Mouse (Mus musculus) CD4-positive, CD25-positive, alpha-beta regulatory T cell, adult 4 months (primary cell): ENCODE data around the gene Clcnka. TPM values are rescaled to one million over a fixed set of nuclear protein-coding genes. Genes with fewer than 3 reads are reported as not detected.

Experiments
- ATAC-seq: one replicate; pipeline ENCODE4 v1.8.0; 2017
- polyA plus RNA-seq, 2 experiments: library from polyadenylated mRNA; unstranded; fragments of 100-300 nt; shearing (Covaris generic); gene quantifications; one replicate each; pipeline ENCODE4 v1.2.1; 2017

Clcnka gene
- polyA plus RNA-seq, 2 experiments from 2014 or later, result not detected

DNA sequence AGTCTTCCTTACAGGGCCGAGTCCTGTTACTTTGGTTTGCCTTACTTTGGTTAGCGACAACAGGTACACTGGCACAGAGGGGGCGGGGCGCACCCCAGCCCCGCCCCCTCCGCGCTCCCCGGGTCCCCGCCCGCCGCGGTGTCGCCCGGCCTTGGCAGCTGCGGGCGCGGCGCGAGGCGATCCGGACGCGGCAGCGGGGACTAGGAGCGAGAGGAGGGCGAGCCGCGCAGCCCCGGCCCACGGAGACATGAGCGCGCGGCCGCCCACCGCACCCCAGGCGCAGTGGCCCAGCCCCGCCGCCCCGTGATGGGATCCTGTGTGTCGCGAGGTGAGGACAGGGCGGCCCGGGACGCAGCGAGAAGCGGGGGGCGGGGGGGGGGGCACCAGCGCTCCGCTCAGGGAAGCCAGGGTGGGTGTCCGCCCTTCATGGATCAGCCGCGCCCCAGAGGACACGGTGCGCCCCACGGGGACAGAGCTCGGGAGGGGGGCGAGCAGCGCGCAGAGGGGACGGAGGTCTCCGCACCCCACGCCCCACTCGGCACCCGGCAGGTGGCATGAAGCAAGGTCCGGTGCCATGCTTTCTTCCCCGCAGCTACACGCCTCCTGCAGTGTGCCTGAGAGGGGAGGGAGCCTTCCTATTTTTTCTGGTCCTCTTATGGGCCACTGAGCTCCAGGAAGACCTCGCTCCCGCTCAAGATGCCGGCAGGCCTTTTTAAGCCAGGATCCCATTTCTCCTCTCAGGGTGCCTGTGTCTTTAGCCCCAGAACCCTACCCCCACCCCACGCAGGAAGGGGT, 30.3 kb downstream of the Clcnka start, which contains the start of gene Fam131c:
Gene Fam131c (plus strand): TSS at position 224 of the 795 bp plus-strand sequence.
- no peak for ATAC-seq

DNA sequence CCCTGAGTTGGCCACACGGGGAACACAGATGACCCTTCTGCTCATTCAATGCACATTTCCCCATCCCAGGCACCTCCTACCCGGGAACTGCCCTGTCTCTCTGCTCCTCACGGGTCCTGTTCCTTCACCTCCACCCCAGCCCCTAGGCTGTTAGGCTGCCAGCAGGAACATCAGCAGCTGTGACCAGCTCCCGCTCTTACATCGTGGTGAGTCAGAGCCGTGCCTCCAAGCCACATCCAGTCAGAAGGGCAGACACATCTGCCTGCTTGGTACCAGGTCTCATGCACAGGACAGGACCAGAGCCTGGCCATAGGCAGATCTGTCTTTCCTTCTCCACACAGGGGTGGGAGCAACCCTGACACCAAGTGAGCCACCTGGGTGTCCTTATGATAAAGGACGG, 32.6 kb downstream of the Clcnka start:
- ATAC-seq, result no peak

DNA sequence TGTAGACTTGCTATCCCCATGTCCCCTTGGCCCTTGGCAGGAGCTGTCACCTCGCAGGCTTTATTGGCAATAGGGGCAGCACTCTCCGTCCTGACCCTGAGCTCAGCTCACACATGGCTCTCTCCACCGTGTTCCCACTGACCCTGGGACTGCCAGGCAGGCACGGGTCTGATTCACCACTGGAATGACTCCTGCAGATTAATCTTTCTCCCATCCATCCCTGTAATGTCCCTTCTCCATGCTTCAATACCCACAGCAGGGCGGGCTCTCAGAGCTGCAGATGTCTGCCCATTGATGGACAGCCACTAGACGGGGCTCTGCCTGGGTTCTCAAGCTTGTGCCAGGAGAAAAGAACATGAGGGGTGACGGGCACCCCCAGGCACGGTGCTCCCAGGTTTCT, 33.4 kb downstream of the Clcnka start:
- ATAC-seq, result no peak

DNA sequence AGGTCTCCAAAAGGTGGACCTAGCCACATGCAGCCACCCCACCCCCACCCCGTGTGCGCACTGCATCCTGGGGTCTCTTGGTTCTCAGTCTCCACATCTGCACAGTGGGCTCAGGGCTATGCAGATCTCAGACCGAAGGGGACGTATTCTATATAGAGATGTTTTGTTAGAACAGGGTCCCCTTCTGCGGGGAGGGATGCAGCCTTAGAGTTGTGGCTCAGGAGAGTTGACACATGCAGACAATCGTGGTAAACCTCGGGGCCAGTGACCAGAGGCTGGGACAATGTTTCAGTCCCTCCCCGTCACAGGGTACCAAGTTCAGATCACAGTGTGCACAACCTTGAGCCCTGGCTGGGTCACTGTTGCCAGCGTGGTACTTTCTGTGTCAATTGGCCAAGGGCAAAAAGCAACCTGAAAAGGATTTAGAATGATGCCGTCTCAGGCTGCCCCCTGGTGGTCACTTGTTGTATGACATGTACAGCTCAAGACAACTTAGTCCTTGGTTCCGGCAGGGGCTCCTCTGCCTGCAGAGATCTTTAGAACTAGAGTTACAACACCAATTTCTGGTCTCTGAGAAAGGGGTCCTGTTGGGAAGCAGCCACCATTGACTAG, 35.5 kb downstream of the Clcnka start:
- peak; percentile 39 for ATAC-seq

DNA sequence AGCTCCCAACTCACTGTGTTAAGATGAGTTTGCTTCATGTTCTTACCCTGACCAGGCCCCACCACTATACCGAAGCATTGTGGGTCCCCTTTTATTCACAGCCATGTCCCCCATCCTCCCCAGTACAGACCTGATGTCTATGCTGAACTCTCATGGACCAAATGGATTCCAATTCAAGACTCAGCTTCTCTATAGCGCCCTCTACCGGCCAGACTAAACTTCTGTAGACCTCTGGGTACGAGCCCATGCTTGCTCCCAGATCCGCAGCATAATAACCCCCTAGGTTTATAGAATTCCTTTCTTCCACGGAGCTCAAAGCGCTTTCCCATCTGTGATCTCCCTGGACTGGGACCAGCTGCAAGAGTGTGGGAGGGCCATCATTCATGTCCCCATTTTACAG, 37.7 kb downstream of the Clcnka start:
- ATAC-seq, result no peak

DNA sequence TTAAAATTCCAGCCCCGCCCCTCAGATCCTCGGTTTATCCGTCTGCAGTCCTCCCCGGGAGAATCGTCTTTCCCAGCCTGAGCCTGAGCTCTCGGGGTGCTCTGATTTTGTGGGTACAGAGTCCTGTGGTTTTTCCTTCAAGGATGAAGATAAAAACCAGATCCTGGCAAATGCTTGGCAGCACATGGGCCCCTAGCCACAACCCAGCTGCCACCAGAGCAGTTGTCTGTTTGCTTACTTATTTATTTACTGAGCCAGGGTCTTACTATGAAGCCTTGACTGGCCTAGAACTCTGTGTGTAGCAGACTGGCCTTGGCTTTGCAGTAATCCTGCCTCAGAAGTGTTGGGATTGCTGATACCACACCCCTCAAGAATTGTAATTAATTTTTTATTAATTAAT, 39.3 kb downstream of the Clcnka start:
- ATAC-seq, result no peak

DNA sequence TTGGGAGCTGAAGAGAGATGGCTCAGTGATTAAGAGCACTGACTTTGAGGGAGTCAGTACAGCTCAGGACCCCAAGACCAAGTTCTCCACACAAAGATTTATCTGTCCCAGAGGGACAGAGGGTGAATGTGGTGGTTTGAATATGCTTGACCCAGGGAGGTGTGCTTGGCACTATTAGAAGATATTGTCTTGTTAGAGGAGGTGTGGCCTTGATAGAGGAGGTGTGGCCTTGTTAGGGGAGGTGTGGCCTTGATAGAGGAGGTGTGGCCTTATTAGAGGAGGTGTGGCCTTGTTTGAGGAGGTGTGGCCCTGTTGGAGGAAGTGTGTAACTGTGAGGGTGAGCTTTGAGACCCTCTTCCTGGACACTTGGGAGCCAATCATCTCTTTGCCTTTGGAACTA, 40.7 kb downstream of the Clcnka start:
- no peak for ATAC-seq

DNA sequence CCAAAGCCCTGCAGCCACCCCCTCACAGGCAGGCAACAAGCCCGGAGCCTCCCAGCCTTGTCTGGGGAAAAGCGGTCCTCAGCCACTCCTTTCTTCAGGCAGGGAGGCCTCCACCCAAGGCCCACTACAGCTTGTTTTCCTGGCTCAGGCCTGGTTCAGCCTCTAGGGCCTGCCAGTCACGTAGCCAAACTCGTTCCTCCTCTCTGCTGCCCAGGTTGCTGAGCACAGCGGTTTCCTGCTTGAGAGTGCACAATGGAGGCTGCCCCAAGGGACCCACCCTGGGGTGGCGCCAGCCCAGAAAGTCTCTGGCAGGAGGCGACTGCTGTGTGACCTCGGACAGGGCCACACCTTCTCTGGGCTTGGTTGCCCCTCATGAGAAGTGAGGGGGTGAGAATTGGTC, 44.7 kb downstream of the Clcnka start:
- ATAC-seq, result no peak

DNA sequence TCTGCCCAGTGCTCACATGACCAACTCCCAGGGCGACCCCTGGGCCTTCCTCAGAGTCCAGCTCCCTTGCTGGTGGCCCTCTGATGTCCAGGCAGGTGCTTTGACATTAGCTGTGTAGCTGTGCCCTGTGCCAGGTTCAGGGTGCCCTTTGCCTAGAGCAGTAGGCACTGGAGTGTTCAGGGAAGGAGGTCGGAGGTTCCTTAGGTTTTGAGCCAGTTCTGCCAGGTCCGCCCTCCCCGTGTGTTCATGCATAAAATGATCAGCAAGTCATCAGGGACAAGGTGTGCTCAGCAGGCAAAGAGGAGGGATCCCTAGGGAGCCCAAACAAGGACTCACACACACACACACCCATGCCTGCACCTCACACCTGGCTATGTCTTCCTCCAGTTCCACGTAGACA, 45.5 kb downstream of the Clcnka start:
- ATAC-seq, result no peak

DNA sequence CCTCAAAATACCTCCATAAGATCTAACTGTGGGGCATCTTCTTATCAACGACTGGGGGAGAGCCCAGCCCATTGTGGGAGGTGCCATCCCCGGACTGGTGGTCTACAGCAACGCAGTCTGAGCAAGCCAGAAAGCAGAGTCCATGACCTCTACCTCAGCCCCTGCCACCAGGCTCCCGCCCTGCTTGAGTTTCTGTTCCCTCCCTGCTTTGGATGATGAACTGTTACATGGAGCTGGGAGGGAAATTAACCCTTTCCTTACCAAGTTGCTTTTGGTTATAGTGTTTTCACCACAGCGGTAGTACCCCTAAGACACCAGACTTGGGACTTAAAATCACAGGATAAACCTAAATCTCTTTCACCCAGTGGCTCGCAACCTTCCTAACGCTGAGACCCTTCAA, 46.6 kb downstream of the Clcnka start:
- no peak for ATAC-seq

DNA sequence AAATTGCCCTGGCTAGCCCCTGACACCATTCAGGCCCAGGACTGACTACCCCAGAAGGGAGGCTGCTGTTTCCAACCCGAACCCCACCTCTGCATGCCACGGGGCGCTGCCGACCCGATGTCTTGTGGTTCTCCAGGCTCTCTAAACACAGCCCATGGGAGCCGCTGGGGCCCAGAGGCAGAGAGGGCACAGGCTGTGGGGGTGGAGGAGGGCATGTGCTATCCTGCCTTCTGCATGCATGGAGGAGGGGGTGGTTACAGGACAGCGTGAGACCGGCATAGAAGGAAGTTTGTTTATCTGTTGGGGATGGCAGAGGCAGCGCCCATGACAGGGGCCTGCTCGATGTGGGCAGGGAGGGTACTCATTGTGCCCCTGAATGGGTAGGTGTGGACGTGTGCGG, 48.5 kb downstream of the Clcnka start:
- no peak for ATAC-seq

DNA sequence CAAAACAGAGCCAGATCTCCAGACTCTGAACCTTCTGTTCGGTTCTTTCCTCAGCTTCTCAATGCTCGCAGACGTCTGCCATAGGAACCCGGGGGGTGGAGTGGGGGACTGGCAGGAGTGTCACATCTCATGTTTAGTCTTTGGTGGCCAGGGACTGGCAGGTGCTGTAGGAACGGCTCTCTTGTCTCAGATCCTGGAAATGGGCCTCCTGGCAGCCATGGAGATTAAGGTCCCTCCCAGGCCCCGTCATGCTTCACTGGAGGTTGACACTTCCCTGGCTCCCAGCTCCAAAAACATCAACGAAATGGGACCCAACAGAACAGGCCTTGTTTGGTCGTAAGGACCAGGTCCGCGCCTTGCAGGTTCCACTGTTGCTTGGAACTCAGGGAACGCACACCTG, 49.9 kb downstream of the Clcnka start:
- ATAC-seq, result no peak

DNA sequence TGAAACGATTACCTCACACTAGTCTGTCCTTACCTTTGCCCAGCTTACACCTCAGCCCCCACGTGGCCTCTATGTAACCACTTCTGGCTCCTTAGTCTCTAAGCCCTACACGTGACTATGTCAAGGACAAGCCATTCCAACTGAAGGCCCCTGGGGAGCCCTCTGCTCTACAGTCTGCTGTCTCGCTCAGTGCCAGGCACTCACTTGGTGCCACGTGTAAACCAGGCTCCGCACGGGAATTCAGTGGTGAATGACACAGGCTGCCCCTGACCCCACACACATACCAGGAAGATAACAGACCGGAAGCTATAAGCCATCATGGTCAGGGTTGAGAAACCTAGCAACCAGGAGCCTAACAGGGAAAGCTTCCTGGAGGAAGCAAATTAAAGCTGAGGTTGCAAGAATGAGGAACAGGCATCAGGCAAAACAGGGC, 51.1 kb downstream of the Clcnka start:
- no peak for ATAC-seq

DNA sequence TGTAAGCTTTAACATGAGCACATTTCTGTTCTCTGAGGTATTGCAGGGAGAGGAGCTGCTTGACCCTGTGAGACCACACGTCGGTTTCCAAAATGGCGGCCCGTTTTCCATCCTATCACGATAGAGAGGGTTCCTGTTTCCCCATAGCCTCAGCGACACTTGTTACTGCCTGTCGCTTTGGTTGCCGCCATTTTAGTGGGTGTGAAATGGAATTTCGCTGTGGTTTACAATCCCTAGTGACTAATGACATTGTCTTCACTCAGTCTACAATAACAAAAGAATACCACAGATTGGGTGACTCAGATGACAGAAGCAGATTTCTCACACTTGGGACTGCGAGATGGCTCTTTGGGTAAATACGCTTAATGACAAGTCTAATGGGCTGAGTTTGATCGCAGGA, 53.3 kb downstream of the Clcnka start:
- no peak for ATAC-seq

DNA sequence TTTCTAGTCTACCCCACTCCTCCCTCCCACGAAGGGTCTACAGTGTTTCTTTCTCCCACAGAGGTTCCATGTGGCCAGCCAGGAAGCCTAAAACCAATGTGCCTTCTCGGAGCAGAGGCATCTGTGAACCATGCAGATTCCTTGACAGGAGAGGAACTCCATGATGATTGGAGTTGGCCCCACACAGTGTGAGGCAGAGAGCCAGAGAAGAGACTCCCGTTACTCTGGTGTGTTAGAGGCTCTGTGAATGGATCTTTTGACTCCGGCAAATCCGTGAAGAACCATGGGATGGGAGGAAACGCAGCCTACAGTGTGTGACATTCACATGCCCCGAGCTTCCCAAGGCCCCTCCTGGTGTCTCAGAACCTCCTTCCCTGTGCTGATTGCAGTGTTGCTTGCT, 55.0 kb downstream of the Clcnka start:
- ATAC-seq, result no peak

DNA sequence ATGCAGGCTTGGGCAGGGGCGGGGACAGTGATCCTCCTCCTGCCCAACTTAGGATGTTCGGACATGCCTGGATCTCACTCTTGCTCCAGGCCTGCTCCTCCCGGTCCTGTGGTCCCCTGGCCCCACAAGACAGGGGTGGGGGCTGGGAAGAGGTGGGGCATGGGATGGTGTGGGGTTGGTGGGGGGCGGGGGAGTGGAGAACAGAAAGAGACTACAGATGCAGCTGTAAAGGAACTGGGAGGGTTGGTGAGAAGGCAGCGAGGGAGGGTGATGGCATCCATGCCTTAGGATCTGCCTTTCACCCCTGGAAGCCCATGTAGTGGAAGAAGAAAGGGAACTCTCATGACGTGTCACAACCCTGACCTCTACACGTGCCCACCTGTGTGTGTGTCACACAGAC, 57.0 kb downstream of the Clcnka start:
- no peak for ATAC-seq

DNA sequence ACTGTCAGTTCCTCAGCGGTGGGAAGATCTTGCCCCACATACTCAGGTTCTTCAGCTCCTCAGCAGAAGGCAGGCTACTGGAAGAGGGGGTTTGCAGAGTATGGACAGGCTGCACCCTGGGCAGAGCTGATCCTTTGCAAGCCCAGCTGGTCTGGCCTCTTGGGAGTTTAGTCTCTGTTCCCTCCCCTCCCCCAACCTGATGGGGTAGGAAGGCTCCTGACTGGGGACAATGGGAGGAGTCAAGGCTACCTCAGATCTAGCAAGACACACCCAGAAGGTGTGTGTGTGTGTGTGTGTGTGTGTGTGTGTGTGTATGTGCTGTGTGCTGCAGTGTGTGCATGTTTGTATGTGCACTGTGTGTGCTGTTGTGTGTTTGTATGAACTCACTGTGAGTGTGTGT, 59.7 kb downstream of the Clcnka start:
- ATAC-seq, result no peak

DNA sequence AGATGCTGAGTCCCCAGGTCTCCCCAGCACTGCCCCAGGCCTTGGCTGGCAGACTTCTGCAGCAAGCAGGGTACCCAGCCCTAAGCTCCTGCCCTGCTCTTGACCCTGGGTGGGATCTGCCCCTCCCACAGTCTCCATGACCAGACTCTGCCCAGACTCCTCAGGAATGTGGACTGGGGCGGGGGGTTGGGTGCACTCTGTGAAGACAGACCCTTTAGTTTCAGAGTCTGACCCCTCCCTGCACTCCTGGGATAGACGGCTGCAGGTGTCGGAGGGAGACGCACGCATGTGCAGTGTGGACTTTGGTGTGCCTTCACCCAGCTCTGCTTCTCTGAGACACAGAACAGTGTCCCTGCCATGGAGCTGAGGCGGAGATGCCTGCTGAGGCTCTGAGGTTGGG, 60.5 kb downstream of the Clcnka start:
- no peak for ATAC-seq

DNA sequence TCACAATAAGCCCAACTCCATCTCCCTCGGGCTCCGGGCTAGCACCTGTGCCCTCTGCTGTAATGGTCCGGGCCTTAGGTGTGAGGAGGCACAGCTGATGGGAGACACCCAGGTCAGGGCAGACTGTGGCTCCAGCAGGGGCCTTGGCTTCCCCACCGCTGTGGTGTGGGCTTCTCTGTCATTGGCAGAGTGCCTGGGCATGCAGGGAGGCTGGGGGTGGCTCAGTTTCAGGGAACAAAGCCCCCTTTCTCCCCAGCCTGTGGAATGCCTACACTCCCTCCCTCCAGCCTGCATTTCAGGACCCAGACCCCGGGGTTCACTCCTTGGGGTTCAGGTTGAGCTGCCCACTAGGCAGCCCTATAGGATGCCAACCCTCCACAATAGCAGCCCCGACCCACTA, 62.3 kb downstream of the Clcnka start:
- ATAC-seq, result no peak

DNA sequence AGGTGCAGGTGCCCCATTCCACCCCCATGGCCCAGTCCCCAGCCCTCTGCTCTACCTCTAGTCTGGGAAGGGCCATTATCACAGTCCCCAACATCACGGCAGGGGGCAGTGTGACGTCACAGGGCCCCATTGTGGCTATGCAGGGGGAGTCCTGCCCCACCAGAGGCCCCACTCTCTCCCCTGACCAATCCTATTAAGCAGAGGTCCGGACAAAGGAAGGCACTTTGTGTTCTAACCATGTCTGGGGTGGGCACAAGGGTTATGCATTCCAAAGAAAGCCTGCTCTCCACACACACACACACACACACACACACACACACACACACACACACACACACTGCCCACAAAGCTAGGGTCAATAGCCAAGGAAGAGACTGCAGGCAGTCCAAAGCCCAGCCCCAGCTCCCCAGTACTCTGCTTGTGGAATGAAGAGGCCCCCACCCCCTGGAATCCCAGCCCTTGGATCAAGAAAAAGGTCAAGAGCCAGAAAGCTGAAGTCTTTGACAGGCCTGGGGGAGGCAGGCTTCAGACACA, 63.2 kb downstream of the Clcnka start:
- ATAC-seq, result no peak

DNA sequence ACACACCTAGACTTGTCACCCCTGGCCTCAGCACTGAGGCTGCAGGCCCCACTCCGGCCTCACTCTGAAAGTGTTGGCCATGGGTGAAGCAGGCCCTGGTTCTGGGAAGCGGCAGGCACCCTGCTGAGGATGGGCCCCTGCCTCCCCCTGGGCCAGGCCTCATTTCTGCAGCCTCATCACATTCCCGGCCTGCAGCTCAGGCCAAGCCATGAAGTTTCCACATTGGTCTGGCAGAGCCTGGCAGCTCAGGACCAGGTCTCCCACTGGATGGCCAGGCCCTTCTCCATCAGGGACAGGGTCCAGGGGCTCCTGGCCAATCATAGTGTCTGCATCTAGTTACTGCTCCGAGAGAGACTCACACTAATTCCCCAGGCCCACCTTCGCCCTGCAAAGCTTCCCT, 63.8 kb downstream of the Clcnka start:
- no peak for ATAC-seq
